Mouse (Mus musculus): ENCODE measurements around the gene Card11. TPM values are rescaled to one million over a fixed set of nuclear protein-coding genes. Genes with fewer than 3 reads are reported as not detected.

Card11 gene
- polyA plus RNA-seq, 1 experiment from 2014 or later, result 0.10 TPM

GRCm38 (mm10) chr5:140889539-140889938 lies 110.8 kb downstream of the Card11 start:
- Histone ChIP-seq H3K9ac (no peak overlapping the region), H3K9me3 (replicated peaks) (no peaks in the 10 kb centered on the region), H3K36me3 (no peaks in the 10 kb centered on the region), H3K4me3 (no peak overlapping the region), H3K27ac (no peak overlapping the region), H3K27me3 (replicated peaks) (peaks cover 20% of the 10 kb centered on the region), H3K4me2 (no peak overlapping the region), H3K4me1 (no peaks in the 10 kb centered on the region)
- 18% methylated on average over 8 of the region's 8 CpGs for WGBS (ENCODE audit: insufficient replicate concordance)
- ATAC-seq, result peak; percentile 54

GRCm38 (mm10) chr5:140887871-140888270 lies 112.5 kb downstream of the Card11 start:
- Histone ChIP-seq H3K4me1 (no peaks in the 10 kb centered on the region), H3K27ac (no peak overlapping the region), H3K27me3 (replicated peaks) (peaks cover 20% of the 10 kb centered on the region), H3K4me2 (no peak overlapping the region), H3K9me3 (replicated peaks) (0 out of 2 replicates have a peak, but pooled peaks cover 3% of the 10 kb centered on the region), H3K36me3 (no peaks in the 10 kb centered on the region), H3K9ac (no peak overlapping the region), H3K4me3 (no peak overlapping the region)
- WGBS (ENCODE audit: insufficient replicate concordance), result 71% methylated on average over 8 of the region's 8 CpGs
- ATAC-seq, result no peak

- ATAC-seq, result no peak
- Histone ChIP-seq H3K27ac (no peak overlapping the region), H3K4me2 (no peak overlapping the region), H3K9me3 (replicated peaks) (0 out of 2 replicates have a peak, but pooled peaks cover 3% of the 10 kb centered on the region), H3K36me3 (no peaks in the 10 kb centered on the region), H3K9ac (no peak overlapping the region), H3K4me1 (no peaks in the 10 kb centered on the region), H3K4me3 (no peak overlapping the region), H3K27me3 (replicated peaks) (peaks cover 3% of the 10 kb centered on the region)
- WGBS (ENCODE audit: insufficient replicate concordance), result 34% methylated on average over 13 of the region's 13 CpGs
Measured at GRCm38 (mm10) chr5:140884966-140885365, 115.4 kb downstream of the Card11 start.

- H3K4me1 ChIP-seq, result no peaks in the 10 kb centered on the region
- no peak overlapping the region for H3K9ac ChIP-seq
- no peak for ATAC-seq
- no peak overlapping the region for H3K4me2 ChIP-seq
- H3K9me3 ChIP-seq (replicated peaks), result 0 out of 2 replicates have a peak, but pooled peaks cover 3% of the 10 kb centered on the region
- no peak overlapping the region for H3K27ac ChIP-seq
- no peak overlapping the region for H3K4me3 ChIP-seq
- no peaks in the 10 kb centered on the region for H3K36me3 ChIP-seq
- WGBS (ENCODE audit: insufficient replicate concordance), result 61% methylated on average over 4 of the region's 4 CpGs
- no peaks in the 10 kb centered on the region for H3K27me3 ChIP-seq (replicated peaks)
Measured at GRCm38 (mm10) chr5:140882391-140882790, 118.0 kb downstream of the Card11 start.

- no peak for ATAC-seq
- no peaks in the 10 kb centered on the region for H3K4me1 ChIP-seq
- no peak overlapping the region for H3K4me3 ChIP-seq
- no peaks in the 10 kb centered on the region for H3K27me3 ChIP-seq (replicated peaks)
- H3K27ac ChIP-seq, result no peak overlapping the region
- H3K9me3 ChIP-seq (replicated peaks), result 0 out of 2 replicates have a peak, but pooled peaks cover 3% of the 10 kb centered on the region
- WGBS (ENCODE audit: insufficient replicate concordance), result 56% methylated on average over 10 of the region's 10 CpGs
- H3K9ac ChIP-seq, result no peak overlapping the region
- no peaks in the 10 kb centered on the region for H3K36me3 ChIP-seq
- no peak overlapping the region for H3K4me2 ChIP-seq
Measured at GRCm38 (mm10) chr5:140880151-140880550, 120.2 kb downstream of the Card11 start.

GRCm38 (mm10) chr5:140878644-140879043 lies 121.7 kb downstream of the Card11 start:
- Histone ChIP-seq H3K27ac (no peak overlapping the region), H3K36me3 (no peaks in the 10 kb centered on the region), H3K9me3 (replicated peaks) (no peaks in the 10 kb centered on the region), H3K27me3 (replicated peaks) (no peaks in the 10 kb centered on the region), H3K4me1 (no peaks in the 10 kb centered on the region), H3K9ac (no peak overlapping the region), H3K4me2 (no peak overlapping the region), H3K4me3 (no peak overlapping the region)
- ATAC-seq, result no peak
- WGBS (ENCODE audit: insufficient replicate concordance), result 38% methylated on average over 6 of the region's 6 CpGs

- Histone ChIP-seq H3K9me3 (replicated peaks) (no peaks in the 10 kb centered on the region), H3K36me3 (no peaks in the 10 kb centered on the region), H3K4me2 (no peak overlapping the region), H3K4me1 (peaks cover 17% of the 10 kb centered on the region), H3K9ac (no peak overlapping the region), H3K27ac (no peak overlapping the region), H3K27me3 (replicated peaks) (no peaks in the 10 kb centered on the region; the same call in 1 of the 2 replicates), H3K4me3 (no peak overlapping the region)
- 43% methylated on average over 6 of the region's 6 CpGs for WGBS (ENCODE audit: insufficient replicate concordance)
- no peak for ATAC-seq
Measured at GRCm38 (mm10) chr5:140873736-140874307, 126.6 kb downstream of the Card11 start.

- peak overlapping the region; percentile 42; the same call in 1 of the 2 replicates for H3K27ac ChIP-seq
- H3K4me3 ChIP-seq, result no peak overlapping the region
Measured at GRCm38 (mm10) chr5:140873039-140873551, 127.3 kb downstream of the Card11 start.

GRCm38 (mm10) chr5:140872532-140873038 lies 127.8 kb downstream of the Card11 start:
- peak; percentile 51; the same call in 1 of the 2 replicates for ATAC-seq
- H3K9ac ChIP-seq, result no peak overlapping the region
- no peaks in the 10 kb centered on the region for H3K36me3 ChIP-seq
- H3K27ac ChIP-seq, result peak overlapping the region; percentile 42; the same call in 1 of the 2 replicates
- H3K27me3 ChIP-seq (replicated peaks), result no peaks in the 10 kb centered on the region; the same call in 1 of the 2 replicates
- peaks cover 17% of the 10 kb centered on the region for H3K4me1 ChIP-seq
- WGBS (ENCODE audit: insufficient replicate concordance), result 10% methylated on average over 11 of the region's 11 CpGs
- H3K4me2 ChIP-seq, result peak overlapping the region; percentile 42
- no peaks in the 10 kb centered on the region for H3K9me3 ChIP-seq (replicated peaks)
- H3K4me3 ChIP-seq, result no peak overlapping the region

More at GRCm38 (mm10) chr5:140873039-140873551, 127.3 kb downstream of the Card11 start:
- WGBS (ENCODE audit: insufficient replicate concordance), result 9% methylated on average over 18 of the region's 18 CpGs
- peaks cover 17% of the 10 kb centered on the region for H3K4me1 ChIP-seq
- H3K36me3 ChIP-seq, result no peaks in the 10 kb centered on the region
- ATAC-seq, result no peak
- H3K27me3 ChIP-seq (replicated peaks), result no peaks in the 10 kb centered on the region; the same call in 1 of the 2 replicates
- no peak overlapping the region for H3K9ac ChIP-seq
- H3K9me3 ChIP-seq (replicated peaks), result no peaks in the 10 kb centered on the region
- H3K4me2 ChIP-seq, result peak overlapping the region; percentile 42

GRCm38 (mm10) chr5:140871241-140871640 lies 129.1 kb downstream of the Card11 start:
- Histone ChIP-seq H3K4me2 (no peak overlapping the region), H3K4me3 (no peak overlapping the region), H3K36me3 (no peaks in the 10 kb centered on the region), H3K27me3 (replicated peaks) (no peaks in the 10 kb centered on the region; the same call in 1 of the 2 replicates), H3K9ac (no peak overlapping the region), H3K4me1 (peaks cover 17% of the 10 kb centered on the region), H3K9me3 (replicated peaks) (no peaks in the 10 kb centered on the region), H3K27ac (no peak overlapping the region)
- ATAC-seq, result no peak
- WGBS (ENCODE audit: insufficient replicate concordance), result 47% methylated on average over 6 of the region's 6 CpGs

GRCm38 (mm10) chr5:140869034-140869433 lies 131.3 kb downstream of the Card11 start:
- H3K4me3 ChIP-seq, result no peak overlapping the region
- H3K27ac ChIP-seq, result no peak overlapping the region
- H3K9ac ChIP-seq, result no peak overlapping the region
- no peaks in the 10 kb centered on the region for H3K9me3 ChIP-seq (replicated peaks)
- H3K4me2 ChIP-seq, result no peak overlapping the region
- WGBS (ENCODE audit: insufficient replicate concordance), result 51% methylated on average over 2 of the region's 2 CpGs
- H3K36me3 ChIP-seq, result no peaks in the 10 kb centered on the region
- H3K27me3 ChIP-seq (replicated peaks), result no peaks in the 10 kb centered on the region; the same call in 1 of the 2 replicates
- no peak for ATAC-seq
- H3K4me1 ChIP-seq, result peaks cover 17% of the 10 kb centered on the region

GRCm38 (mm10) chr5:140859730-140860129 lies 140.7 kb downstream of the Card11 start:
- Histone ChIP-seq H3K27me3 (replicated peaks) (0 out of 2 replicates have a peak, but pooled peaks cover 6% of the 10 kb centered on the region), H3K4me3 (no peak overlapping the region), H3K4me2 (no peak overlapping the region), H3K9me3 (replicated peaks) (no peaks in the 10 kb centered on the region), H3K9ac (no peak overlapping the region), H3K36me3 (no peaks in the 10 kb centered on the region), H3K27ac (no peak overlapping the region), H3K4me1 (no peaks in the 10 kb centered on the region)
- 52% methylated on average over 5 of the region's 5 CpGs for WGBS (ENCODE audit: insufficient replicate concordance)
- no peak for ATAC-seq
